Mouse (Mus musculus): ENCODE results near the gene Cryab.
A peak's percentile ranks its signal among the peaks of the same experiment; 100 is the strongest.

The Cryab gene

GRCm38 (mm10) chr9:50742744-50743143, 8.4 kb upstream of the Cryab start:
- no peak for DNase-seq (ENCODE audit: low spot score)

GRCm38 (mm10) chr9:50745806-50746205, 5.3 kb upstream of the Cryab start:
- DNase-seq (ENCODE audit: low spot score): no peak

GRCm38 (mm10) chr9:50746214-50746677, 4.9 kb upstream of the Cryab start, which contains the start of gene 2310030G06Rik:
2310030G06Rik (minus strand) TSS chr9:50746536.
- no peak for DNase-seq (ENCODE audit: low spot score)

- no peak for DNase-seq (ENCODE audit: low spot score)
Measured at GRCm38 (mm10) chr9:50750706-50751105, 419 bp upstream of the Cryab start.

- no peak for DNase-seq (ENCODE audit: low spot score)
Measured at GRCm38 (mm10) chr9:50752054-50752602, 1.0 kb downstream of the Cryab start, which contains the start of gene Hspb2. Hspb2 (minus strand) TSS chr9:50752354.

- peak; percentile 81 for DNase-seq (ENCODE audit: low spot score)
Measured at GRCm38 (mm10) chr9:50752784-50753615, 1.9 kb downstream of the Cryab start.

- peak; percentile 48 for DNase-seq (ENCODE audit: low spot score)
Measured at GRCm38 (mm10) chr9:50753947-50754346, 2.8 kb downstream of the Cryab start.

- no peak for DNase-seq (ENCODE audit: low spot score)
Measured at GRCm38 (mm10) chr9:50756711-50757110, 5.6 kb downstream of the Cryab start.

- no peak for DNase-seq (ENCODE audit: low spot score)
Measured at GRCm38 (mm10) chr9:50761520-50762243, 10.6 kb downstream of the Cryab start.

GRCm38 (mm10) chr9:50763331-50763730, 12.2 kb downstream of the Cryab start:
- DNase-seq (ENCODE audit: low spot score): peak; percentile 49

- no peak for DNase-seq (ENCODE audit: low spot score)
Measured at GRCm38 (mm10) chr9:50767531-50768106, 16.5 kb downstream of the Cryab start.

GRCm38 (mm10) chr9:50768107-50769002, 17.2 kb downstream of the Cryab start, which contains the start of gene Fdxacb1:
Fdxacb1 (plus strand) TSS chr9:50768236.
- DNase-seq (ENCODE audit: low spot score): peak; percentile 99

GRCm38 (mm10) chr9:50770011-50770410, 18.9 kb downstream of the Cryab start:
- no peak for DNase-seq (ENCODE audit: low spot score)

GRCm38 (mm10) chr9:50774026-50774462, 22.9 kb downstream of the Cryab start:
- DNase-seq (ENCODE audit: low spot score): no peak

GRCm38 (mm10) chr9:50774991-50775612, 24.0 kb downstream of the Cryab start, which contains the start of the genes Alg9 and 1110032A03Rik:
Alg9 (plus strand) TSS chr9:50775019.
1110032A03Rik (minus strand) TSS chr9:50775520.
- peak; percentile 88 for DNase-seq (ENCODE audit: low spot score)

GRCm38 (mm10) chr9:50775662-50776126, 24.6 kb downstream of the Cryab start:
- no peak for DNase-seq (ENCODE audit: low spot score)

- DNase-seq (ENCODE audit: low spot score): no peak
Measured at GRCm38 (mm10) chr9:50776162-50776760, 25.1 kb downstream of the Cryab start.

- DNase-seq (ENCODE audit: low spot score): no peak
Measured at GRCm38 (mm10) chr9:50782155-50782554, 31.0 kb downstream of the Cryab start.

- no peak for DNase-seq (ENCODE audit: low spot score)
Measured at GRCm38 (mm10) chr9:50795266-50795665, 44.1 kb downstream of the Cryab start.

GRCm38 (mm10) chr9:50796776-50797175, 45.7 kb downstream of the Cryab start:
- no peak for DNase-seq (ENCODE audit: low spot score)
